Mouse (Mus musculus): ENCODE data around the gene Ints3.

GRCm38 (mm10) chr3:90451396-90452095, 18.1 kb upstream of the Ints3 start:
- no peak for TF ChIP-seq CTCF (IDR thresholded peaks at IDR 0.05; ENCODE audit: low read depth, low read length)
- TF ChIP-seq POLR2A (IDR thresholded peaks at IDR 0.05; ENCODE audit: borderline replicate concordance, low read depth, low read length) = no peak
